Mouse (Mus musculus) small intestine, adult 2 months (tissue): ENCODE measurements around the gene Bex4.

ENCODE experiments used
- CTCF ChIP-seq: fragments of 200-500 bp; IDR thresholded peaks from 2 replicates; pipeline ENCODE4 v1.5.1; 2012; ENCODE audit warnings: low read depth, mild to moderate bottlenecking, control low read depth, inconsistent platforms, low read length, moderate library complexity, mixed read lengths; ENCODE audit not compliant: insufficient replicate concordance, insufficient read length; ENCODE audit errors: extremely low read depth
- POLR2A ChIP-seq: fragments of 200-500 bp; IDR thresholded peaks from 2 replicates; pipeline ENCODE4 v1.6.1; 2012; ENCODE audit warnings: low read depth, mild to moderate bottlenecking, control low read depth, inconsistent platforms, low read length, moderate library complexity

DNA sequence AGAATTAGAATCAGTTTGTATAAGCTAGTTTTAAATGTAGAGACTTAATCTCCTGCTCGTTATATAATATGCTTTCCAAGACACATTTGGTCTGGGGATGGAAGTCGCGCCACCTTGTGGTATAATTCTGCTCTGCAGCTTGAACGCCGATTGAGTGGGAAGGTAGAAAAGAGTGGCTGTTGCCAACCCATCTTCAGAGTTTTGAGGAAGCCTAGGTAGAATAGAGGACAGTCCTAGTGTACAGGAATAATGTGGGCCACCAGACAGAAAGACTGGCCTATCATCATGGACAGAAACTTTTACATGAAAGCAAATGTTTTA is 11.1 kb upstream of the Bex4 start:
- TF ChIP-seq CTCF (peak; percentile 16; the same call in 1 of the 2 replicates), POLR2A (no peak)
